Mouse (Mus musculus) megakaryocyte-erythroid progenitor cell, adult 5-6 weeks (primary cell): ENCODE data around the gene Tubb2b. TPM values are rescaled to one million over a fixed set of nuclear protein-coding genes. Genes with fewer than 3 reads are reported as not detected.

Source experiments
- ATAC-seq: replicated peaks from 2 replicates; pipeline ENCODE4 v1.8.0; 2016; ENCODE audit warnings: mild to moderate bottlenecking, inconsistent platforms; ENCODE audit not compliant: severe bottlenecking, poor library complexity, low FRiP score, low TSS enrichment
- total RNA-seq, 2 experiments: library from RNA; stranded (forward) in 1 of 2; stranded (reverse) in 1 of 2; fragments of 200-1000, 215-1000 nt in 1 of 2; fragments of >200 nt in 1 of 2; fragmentation: Nextera tagmentation in 1 of 2; gene quantifications; 2 replicates each; pipeline ENCODE4 v1.2.3; 2014 to 2017

Tubb2b gene
- not detected in 2 replicates for total RNA-seq (2014; fragmentation: Nextera tagmentation)
- not detected in 2 replicates for total RNA-seq (2017)

GRCm38 (mm10) chr13:34130226-34130731 lies at the start of gene Tubb2b:
Tubb2b (minus strand) TSS chr13:34130466.
- peak; percentile 21; the same call in 1 of the 2 replicates for ATAC-seq

- no peak for ATAC-seq
These were observed 43.8 kb upstream of the Tubb2b start for GRCm38 (mm10) chr13:34174025-34174424.

GRCm38 (mm10) chr13:34163304-34163975 lies 33.2 kb upstream of the Tubb2b start:
- no peak for ATAC-seq

GRCm38 (mm10) chr13:34162491-34163303 lies 32.4 kb upstream of the Tubb2b start, which contains the start of gene Psmg4:
Psmg4 (plus strand) TSS chr13:34162964.
- ATAC-seq = peak; percentile 96

- no peak for ATAC-seq
These were observed 29.7 kb upstream of the Tubb2b start for GRCm38 (mm10) chr13:34159926-34160325.

GRCm38 (mm10) chr13:34157596-34158157 lies 27.4 kb upstream of the Tubb2b start:
- no peak for ATAC-seq

GRCm38 (mm10) chr13:34156840-34157185 lies 26.5 kb upstream of the Tubb2b start:
- no peak for ATAC-seq

- peak; percentile 76 for ATAC-seq
These were observed 26.0 kb upstream of the Tubb2b start for GRCm38 (mm10) chr13:34156133-34156839.

- ATAC-seq = no peak; the same call in 1 of the 2 replicates
These were observed 24.6 kb upstream of the Tubb2b start for GRCm38 (mm10) chr13:34154931-34155272.

GRCm38 (mm10) chr13:34154217-34154930 lies 24.1 kb upstream of the Tubb2b start:
- ATAC-seq = peak; percentile 42; the same call in 1 of the 2 replicates

GRCm38 (mm10) chr13:34153254-34154011 lies 23.2 kb upstream of the Tubb2b start:
- no peak for ATAC-seq

GRCm38 (mm10) chr13:34152695-34153094 lies 22.4 kb upstream of the Tubb2b start:
- no peak for ATAC-seq

- ATAC-seq = no peak
These were observed 21.2 kb upstream of the Tubb2b start for GRCm38 (mm10) chr13:34151425-34151824.

GRCm38 (mm10) chr13:34150271-34151027 lies 20.2 kb upstream of the Tubb2b start:
- ATAC-seq = no peak

GRCm38 (mm10) chr13:34149463-34150176 lies 19.4 kb upstream of the Tubb2b start:
- no peak for ATAC-seq

- peak; percentile 66 for ATAC-seq
These were observed 18.6 kb upstream of the Tubb2b start for GRCm38 (mm10) chr13:34148767-34149392.

GRCm38 (mm10) chr13:34148181-34148580 lies 17.9 kb upstream of the Tubb2b start:
- no peak for ATAC-seq
